Mouse (Mus musculus) thymus, postnatal 14 days (tissue): ENCODE data around the gene Heyl.

Source experiments
- DNase-seq: peaks from one replicate; pipeline ENCODE4 v3.0.0; 2021

Heyl gene

DNA sequence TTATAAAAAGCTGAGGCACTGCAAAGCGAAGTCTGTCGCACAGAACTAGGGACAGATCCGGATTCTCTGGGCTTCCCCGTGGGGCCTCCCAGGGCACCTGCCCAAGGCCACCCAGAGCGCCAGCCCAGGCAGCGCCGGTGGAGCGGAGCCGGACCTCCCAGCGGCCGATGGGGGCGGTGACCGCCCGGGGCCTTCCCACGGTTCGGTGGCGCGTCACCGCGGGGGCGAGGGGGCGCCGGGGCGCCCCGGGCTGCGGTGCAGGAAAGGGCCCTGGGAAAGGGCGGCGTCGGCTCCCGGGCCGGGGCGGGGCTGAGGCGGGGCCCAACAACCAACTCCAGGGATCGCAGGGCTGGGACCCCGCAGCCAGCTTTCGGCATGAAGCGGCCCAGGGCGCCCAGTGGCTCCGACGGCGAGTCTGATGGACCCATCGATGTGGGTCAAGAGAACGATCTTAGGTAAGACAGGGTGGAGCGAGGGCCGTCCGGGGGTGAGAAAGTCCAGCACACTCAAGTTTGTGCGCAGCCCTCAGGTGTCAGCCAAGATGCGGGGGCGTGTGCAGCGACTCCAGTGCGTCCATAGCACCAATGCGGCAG, at the start of gene Heyl:
Gene Heyl (plus strand): TSS at position 65 of the 593 bp plus-strand sequence.
- DNase-seq = peak; percentile 45

DNA sequence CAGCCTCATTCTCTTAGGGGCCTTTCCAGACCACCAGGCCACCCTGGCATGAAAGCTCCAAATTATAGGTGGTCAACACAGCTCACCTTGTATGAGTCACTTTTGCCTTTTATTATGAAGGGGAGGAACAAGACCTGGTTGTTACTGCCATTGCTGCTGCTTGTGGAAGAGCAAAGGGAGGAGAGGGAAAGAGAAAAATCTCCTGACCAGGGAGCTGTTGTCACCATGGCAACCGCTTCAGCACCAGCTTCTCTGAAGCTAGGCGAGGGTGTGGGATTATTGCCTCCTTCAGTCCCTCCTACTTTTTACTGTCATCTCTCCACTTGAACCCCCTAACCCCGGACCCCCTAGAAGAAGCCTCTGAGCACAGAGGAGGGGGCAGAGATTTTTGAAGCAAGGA, 48.5 kb upstream of the Heyl start:
- DNase-seq = no peak

GRCm38 (mm10) chr4:123192336-123192735, 41.0 kb upstream of the Heyl start:
- peak; percentile 7 for DNase-seq

GRCm38 (mm10) chr4:123193791-123194190, 39.6 kb upstream of the Heyl start:
- no peak for DNase-seq

- no peak for DNase-seq
Observed at GRCm38 (mm10) chr4:123196695-123197094, 36.7 kb upstream of the Heyl start.

DNA sequence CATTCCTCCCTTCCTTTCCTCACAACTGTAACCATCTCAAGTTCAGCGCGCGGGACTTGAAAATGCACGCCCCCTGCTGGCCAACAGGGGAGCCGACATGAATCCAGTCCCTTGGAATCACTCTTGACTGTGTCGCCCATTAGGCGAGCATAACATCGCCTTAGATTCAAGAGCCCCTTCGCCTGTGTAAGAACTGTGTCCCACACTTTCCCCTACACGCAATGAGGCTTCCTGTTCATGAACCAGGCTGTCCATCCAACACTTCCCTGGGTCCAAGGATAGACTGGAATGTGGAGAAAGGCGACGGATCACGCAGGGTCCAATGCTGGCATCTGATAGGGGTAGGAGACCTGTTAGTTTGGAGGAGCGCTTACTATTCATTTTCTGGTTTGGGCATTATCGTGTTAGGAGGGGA, 32.6 kb upstream of the Heyl start:
- peak; percentile 59 for DNase-seq

DNA sequence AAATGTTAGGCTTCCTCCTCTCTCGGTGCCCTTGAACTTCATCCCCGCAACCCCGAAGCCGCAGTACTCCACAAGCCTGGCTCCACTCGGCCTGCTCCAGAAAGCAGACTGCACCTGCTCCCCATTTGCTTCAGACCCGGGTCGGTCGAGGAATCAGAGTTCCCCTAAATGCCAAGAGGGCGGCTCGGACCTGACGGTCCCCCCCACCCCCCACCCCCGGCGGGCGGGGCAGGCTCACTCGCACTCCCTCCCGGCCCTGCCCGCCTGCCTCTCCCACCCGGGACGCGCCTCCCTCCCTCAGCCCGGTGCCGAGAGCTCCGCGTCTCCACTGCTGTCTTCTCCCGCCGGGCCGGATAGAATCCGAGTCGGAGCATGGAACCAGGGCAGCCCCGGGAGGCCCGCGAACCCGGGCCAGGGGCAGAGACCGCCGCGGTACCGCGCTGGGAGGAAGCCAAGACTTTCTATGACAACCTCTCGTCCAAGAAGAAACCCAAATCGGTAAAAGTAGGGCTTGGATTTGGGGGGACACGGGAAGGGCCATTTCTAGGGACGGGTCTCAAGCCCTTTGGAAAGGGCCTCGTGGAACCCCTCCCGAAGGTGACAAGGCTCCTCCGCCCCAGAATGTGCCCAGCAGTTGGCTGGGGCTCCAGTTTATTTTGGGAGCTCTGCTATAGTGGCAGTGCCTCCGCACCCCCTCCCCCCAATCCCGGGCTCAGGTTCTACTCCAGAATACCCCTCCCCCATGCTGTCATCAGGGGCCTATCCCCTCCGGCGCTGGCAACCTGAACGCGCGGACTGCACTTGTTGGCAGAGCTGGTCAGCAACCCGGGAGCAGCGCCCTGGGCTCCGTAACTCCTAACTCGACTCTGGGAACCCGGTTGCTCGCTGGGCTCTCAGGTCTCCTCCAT, 31.9 kb upstream of the Heyl start, which contains the start of gene Nt5c1a:
Gene Nt5c1a (plus strand): TSS at position 319 of the 908 bp plus-strand sequence.
- DNase-seq = peak; percentile 4

DNA sequence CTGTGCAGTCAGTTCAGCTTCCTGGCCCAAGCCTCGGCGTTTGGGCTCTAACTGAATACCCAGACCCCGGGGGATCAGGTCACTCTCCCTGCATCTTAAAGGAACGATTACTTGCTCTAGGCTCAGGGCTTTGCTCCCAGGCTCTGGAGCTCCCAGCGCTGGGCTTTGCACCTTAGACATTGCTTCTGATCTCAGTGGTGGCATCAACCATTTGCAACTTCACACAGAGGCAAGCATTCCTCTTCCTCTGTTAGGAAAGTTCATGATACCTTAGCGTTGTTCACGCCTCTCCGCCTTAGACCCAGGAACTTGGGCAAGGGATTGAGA, 31.3 kb upstream of the Heyl start:
- DNase-seq = no peak

GRCm38 (mm10) chr4:123207337-123207736, 26.0 kb upstream of the Heyl start:
- DNase-seq = no peak

- DNase-seq = no peak
Observed at GRCm38 (mm10) chr4:123210996-123211395, 22.4 kb upstream of the Heyl start.

DNA sequence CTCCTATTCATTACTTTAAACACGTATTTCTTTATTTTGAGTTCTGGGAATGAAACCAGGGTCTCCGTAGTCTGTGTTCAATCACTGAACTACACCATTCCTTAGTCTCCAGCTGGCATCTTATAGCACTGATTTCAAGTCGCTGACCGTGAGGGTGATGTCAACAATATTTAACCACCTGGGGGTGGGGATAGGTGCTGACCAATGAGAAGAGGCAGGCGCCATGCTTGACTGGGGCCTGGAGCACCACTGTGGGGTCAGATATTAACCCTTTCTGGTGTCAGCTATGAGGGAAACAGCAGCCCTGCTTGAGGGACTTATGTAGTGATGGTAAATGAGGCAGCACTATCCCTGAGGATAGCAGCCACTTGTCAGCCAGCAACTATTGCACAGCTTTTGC, 21.9 kb upstream of the Heyl start:
- DNase-seq = no peak

DNA sequence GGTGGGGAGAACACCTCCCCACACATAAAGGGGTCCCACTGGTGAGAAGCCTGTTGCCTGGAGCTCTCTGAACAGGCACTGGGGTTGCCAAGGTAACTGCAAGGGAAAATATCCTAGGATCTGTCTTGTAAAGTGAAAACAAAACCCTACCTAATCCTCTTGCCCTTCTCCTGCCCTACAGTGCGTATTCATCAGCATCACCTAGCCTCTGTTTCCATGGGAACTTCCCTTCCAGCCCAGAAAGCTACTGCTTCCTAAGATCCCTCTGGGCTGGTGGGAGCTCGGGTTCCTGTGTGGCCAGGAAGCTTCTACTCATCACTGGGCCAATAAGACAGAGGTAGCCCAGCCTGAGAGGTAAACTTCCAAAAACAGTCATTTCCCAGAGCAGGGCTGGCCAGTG, 21.0 kb upstream of the Heyl start:
- DNase-seq = no peak

GRCm38 (mm10) chr4:123213975-123214374, 19.4 kb upstream of the Heyl start:
- no peak for DNase-seq

GRCm38 (mm10) chr4:123215367-123215766, 18.0 kb upstream of the Heyl start:
- DNase-seq = no peak

DNA sequence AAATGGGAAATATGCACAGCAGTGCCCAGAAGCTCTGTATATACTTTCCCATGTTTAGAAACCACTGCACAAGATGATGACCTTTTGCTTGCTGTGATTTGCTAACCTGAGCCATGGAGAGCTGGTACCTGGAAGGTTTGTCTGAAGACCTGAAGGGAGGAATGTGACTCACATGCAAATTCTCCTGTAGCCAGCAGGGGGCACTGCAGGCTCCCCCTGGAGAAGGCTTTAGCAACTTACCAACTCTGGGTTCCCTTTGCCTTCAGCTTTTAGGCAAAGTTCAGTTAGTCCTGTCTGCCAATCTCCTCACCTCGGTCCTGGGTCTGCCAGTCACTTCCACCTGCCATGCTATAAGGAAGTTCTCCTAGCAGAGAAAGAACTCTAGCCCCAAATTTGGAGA, 16.6 kb upstream of the Heyl start:
- peak; percentile 46 for DNase-seq

- DNase-seq = peak; percentile 69
Observed at GRCm38 (mm10) chr4:123219720-123220357, 13.5 kb upstream of the Heyl start.

DNA sequence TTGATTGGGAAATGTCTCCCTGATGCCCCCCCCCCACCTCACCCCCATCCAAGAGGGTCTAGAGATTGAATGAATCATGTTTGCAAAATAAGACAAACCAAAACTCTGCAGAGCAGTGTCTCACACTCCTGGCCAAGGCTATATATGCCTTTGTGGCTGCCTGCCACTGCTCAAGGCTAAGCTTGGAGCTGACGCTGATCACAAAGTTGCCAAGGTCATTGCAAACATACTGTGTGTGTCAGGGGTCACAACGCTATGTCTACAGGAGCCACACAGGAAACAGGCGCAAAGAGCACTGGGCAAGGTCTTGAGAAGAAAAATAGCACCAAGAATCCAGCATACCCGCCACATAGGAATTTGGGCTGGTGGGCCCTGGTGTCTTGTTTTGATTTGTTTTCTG, 12.7 kb upstream of the Heyl start:
- no peak for DNase-seq

- peak; percentile 39 for DNase-seq
Observed at GRCm38 (mm10) chr4:123223309-123223708, 10.0 kb upstream of the Heyl start.

- no peak for DNase-seq
Observed at GRCm38 (mm10) chr4:123225718-123226403, 7.5 kb upstream of the Heyl start.

DNA sequence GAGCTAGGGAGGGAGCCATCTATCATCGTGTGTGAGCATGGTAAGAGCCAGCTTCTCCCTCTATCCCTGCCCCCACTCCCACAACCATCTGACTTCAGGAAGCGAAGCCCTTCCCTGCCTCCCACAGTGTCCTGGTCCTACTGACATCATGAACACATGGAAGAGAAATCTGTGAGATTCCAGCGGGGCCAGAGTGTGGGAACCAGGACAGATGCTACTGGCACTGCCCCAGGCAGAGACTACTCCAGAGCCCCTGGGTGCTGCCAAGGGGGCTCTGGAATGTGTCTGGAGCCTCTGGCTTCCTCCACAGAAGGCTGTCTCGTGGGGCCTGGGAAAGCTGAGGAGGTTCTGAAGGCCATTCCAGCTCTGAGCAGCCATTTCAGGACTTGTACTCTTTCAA, 5.6 kb upstream of the Heyl start:
- no peak for DNase-seq

DNA sequence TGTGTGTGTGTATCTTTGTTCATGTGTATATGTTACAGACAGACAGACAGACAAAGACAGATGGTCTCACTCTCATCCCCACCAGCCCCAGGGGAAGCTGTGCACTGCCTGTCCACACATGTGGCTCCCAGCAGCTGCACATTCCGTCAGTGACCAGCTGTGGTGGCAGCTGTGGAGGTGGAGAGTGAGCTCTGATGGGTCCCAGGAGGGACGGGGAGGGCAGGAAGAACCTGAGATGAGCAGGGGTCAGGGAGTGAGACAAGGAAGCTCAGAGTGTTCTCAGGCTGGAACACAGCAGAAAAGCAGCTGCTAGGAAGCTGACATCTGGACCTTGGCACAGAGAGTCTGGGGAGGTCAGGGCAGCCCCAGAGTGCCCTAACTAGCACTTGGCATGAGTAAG, 5.1 kb upstream of the Heyl start:
- no peak for DNase-seq

DNA sequence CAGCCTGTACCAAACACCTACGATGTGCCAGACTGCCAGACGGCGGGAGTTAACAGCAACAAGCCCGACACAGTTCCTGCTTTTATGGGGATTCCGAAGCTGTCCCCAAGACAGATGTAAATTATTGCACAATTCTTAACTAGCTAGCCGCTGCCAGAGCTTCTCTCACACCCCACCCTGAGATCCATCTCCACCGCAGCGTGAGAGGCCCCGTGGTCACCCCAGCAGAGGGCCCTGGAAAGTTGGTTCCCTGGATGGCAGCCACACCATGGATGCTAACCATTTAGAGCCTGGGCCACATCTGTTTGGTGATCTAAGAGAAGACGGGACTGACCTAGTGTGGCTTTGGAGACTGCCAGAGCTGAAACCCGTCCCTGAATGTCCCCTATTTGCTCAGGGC, 4.2 kb upstream of the Heyl start:
- DNase-seq = no peak

DNA sequence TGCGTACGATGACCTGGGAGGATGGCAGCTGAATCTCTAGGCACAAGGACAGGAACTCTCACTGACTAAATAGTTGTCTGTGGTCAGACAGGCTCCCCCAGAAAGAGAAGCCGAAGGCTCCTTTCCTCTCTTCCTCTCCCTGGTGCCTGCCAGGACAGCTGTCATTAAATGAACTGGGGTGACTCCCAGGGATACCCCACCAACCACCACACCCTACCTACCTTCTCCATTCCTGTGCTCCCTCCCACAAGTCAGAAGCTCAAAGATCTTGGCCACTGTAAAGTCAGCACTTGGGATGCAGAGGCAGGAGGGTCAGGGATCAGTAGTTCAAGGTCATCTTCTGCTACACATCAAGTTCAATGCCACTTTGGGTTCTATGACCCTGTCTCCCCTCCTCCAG, 515 bp upstream of the Heyl start:
- DNase-seq = no peak
